Mouse (Mus musculus) hindbrain, embryonic 13.5 days (tissue): ENCODE data around the gene Usp7. TPM values are rescaled to one million over a fixed set of nuclear protein-coding genes. Genes with fewer than 3 reads are reported as not detected.

Source experiments
- ATAC-seq: fragments of 200-750 bp; cut with Nextera tagmentation; 2 replicates; pipeline ENCODE4 v1.8.0; 2017; ENCODE audit warnings: moderate TSS enrichment; ENCODE audit not compliant: low FRiP score
- H3K27ac ChIP-seq: fragments of 300-500 bp; sonication (generic); 2 replicates; pipeline ENCODE4 v1.5.1; 2015; ENCODE audit warnings: inconsistent platforms, mild to moderate bottlenecking, moderate library complexity
- H3K27me3 ChIP-seq: fragments of 300-500 bp; sonication (generic); 2 replicates; pipeline ENCODE4 v1.6.1; 2015; ENCODE audit warnings: mild to moderate bottlenecking, inconsistent platforms
- H3K36me3 ChIP-seq: fragments of 300-500 bp; sonication (generic); 2 replicates; pipeline ENCODE4 v1.6.1; 2015; ENCODE audit warnings: mild to moderate bottlenecking, inconsistent platforms
- H3K4me1 ChIP-seq: fragments of 300-500 bp; sonication (generic); replicated peaks from 2 replicates; pipeline ENCODE4 v1.6.1; 2015; ENCODE audit warnings: inconsistent platforms
- H3K4me2 ChIP-seq: fragments of 300-500 bp; sonication (generic); 2 replicates; pipeline ENCODE4 v1.6.1; 2015; ENCODE audit warnings: inconsistent platforms, mild to moderate bottlenecking, moderate library complexity
- H3K4me3 ChIP-seq: fragments of 300-500 bp; sonication (generic); 2 replicates; pipeline ENCODE4 v1.5.1; 2015; ENCODE audit warnings: mild to moderate bottlenecking, inconsistent platforms
- H3K9ac ChIP-seq: fragments of 300-500 bp; sonication (generic); 2 replicates; pipeline ENCODE4 v1.6.1; 2015; ENCODE audit warnings: mild to moderate bottlenecking, inconsistent platforms
- H3K9me3 ChIP-seq: fragments of 300-500 bp; sonication (generic); 2 replicates; pipeline ENCODE4 v1.6.1; 2016; ENCODE audit warnings: inconsistent platforms
- WGBS: fragments of 180-500 bp; shearing (Covaris S2); methylation state at CpG from one replicate; pipeline ENCODE4 v1.1.7; 2015; 5-methylcytosine and 5-hydroxymethylcytosine counted together
- polyA plus RNA-seq: library from polyadenylated mRNA; unstranded; fragments of >200 nt; fragmentation: Nextera tagmentation; extraction: Ambion mirVana; gene quantifications from 2 replicates; pipeline ENCODE4 v1.2.1, GENCODE M21; 2015

Usp7 gene
- 27.8 and 34.1 TPM in 2 replicates for polyA plus RNA-seq

DNA sequence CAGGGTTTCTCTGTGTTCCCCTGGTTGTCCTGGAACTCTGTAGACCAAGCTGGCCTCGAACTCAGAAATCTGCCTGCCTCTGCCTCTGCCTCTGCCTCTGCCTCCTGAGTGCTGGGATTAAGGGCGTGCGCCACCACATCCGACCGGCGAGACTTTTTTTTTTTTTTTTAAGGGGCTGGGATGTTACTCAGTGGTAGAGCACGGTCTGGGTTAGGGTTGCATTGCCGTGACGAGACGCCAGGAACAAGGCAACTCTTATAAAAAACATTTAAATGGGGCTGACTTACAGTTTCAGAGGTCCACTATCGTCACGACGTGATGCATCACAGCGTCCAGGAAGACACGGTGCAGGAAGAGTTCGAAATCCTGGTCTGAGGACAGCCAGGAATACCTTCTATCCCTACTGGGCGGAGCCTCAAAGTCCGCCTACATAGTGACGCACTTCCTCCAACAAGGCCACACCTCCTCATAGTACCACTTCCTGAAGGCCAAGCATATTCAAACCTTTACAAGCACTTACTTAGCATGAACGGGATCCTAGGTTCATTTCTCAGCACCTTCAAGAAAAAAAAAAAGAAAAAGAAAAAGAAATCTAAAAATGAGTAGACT, at the start of gene Usp7:
TSS of gene Usp7 (minus strand) at position 360 of the 609 bp plus-strand sequence.
- Histone ChIP-seq H3K27ac (no peak within 1 kb of the TSS), H3K4me1 (no peaks in the 10 kb centered on the region), H3K36me3 (no peaks in the 10 kb centered on the region), H3K4me3 (no peak within 1 kb of the TSS), H3K4me2 (no peak within 1 kb of the TSS), H3K9me3 (no peaks in the 10 kb centered on the region), H3K27me3 (no peaks in the 10 kb centered on the region), H3K9ac (no peak within 1 kb of the TSS)
- WGBS = 94% methylated on average over 20 of the region's 20 CpGs
- no peak for ATAC-seq

DNA sequence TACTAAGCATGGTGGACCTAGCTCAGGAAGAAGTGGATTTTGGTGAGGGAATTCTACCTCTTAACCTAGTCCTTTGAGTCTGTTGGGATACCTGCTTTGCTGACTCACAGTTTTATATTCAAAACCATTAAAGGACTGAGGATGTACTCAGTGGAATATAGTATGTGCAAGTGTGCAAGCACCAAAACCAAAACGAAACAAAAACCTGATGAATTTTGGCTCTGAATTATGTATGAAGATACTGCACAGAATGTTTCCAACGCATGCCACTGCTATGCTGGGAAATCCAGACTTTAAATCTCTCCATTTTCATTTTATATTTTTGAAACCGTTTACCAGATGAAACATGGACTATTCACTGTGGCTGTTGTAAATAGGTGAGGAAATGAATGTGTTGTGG, 48.4 kb upstream of the Usp7 start:
- no peak overlapping the region for H3K27ac ChIP-seq
- H3K9ac ChIP-seq = no peak overlapping the region
- no peak overlapping the region for H3K4me3 ChIP-seq
- WGBS = 94% methylated on average over 3 of the region's 3 CpGs
- no peak for ATAC-seq
- peaks cover 12% of the 10 kb centered on the region for H3K4me1 ChIP-seq
- H3K27me3 ChIP-seq = no peaks in the 10 kb centered on the region
- H3K4me2 ChIP-seq = no peak overlapping the region
- H3K9me3 ChIP-seq = no peaks in the 10 kb centered on the region
- H3K36me3 ChIP-seq = peaks cover 45% of the 10 kb centered on the region

DNA sequence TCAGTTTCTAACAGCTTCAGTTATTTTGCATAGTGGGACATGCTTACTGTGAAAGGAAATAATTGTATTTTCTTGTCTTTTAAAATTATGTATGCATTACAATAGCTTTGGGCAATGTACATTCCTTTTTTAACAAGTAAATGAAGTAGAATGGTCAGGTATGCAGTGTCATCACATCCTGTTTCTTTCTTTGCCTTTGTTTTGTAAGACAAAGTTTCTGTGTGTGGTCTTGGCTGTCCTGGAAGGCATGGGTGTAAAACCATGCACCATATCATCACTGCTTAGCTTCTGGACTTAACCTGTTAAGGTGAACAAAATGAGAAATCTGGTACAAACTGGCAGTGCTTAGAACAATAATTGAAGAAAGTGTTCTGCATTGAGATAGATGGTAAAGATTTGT, 46.8 kb upstream of the Usp7 start:
- Histone ChIP-seq H3K36me3 (peaks cover 45% of the 10 kb centered on the region), H3K27ac (no peak overlapping the region)
- ATAC-seq = no peak

DNA sequence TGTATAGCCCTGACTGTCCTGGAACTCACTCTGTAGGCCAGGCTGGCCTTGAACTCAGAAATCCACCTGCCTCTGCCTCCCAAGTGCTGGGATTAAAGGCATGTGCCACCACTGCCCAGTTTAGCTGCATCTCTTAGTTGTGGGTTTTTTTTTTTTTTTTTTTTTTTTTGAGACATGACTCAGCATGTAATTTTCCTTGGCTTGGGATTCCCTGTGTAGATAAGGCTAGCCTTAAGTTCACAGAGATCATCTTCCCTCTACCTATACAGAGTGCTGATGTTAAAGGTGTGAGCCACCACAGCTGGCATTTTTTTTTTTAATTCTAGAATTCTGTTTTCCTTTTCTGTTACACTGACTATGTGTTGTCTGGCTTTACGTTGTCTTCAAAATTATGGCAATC, 45.5 kb upstream of the Usp7 start:
- no peak for ATAC-seq
- no peak overlapping the region for H3K9ac ChIP-seq
- H3K4me2 ChIP-seq = no peak overlapping the region
- 100% methylated on average over 1 of the region's 1 CpGs for WGBS
- peaks cover 39% of the 10 kb centered on the region for H3K4me1 ChIP-seq
- H3K4me3 ChIP-seq = no peak overlapping the region
- no peak overlapping the region for H3K27ac ChIP-seq
- H3K27me3 ChIP-seq = no peaks in the 10 kb centered on the region
- peaks cover 39% of the 10 kb centered on the region for H3K36me3 ChIP-seq
- no peaks in the 10 kb centered on the region for H3K9me3 ChIP-seq

More for the DNA sequence above, 46.8 kb upstream of the Usp7 start:
- no peaks in the 10 kb centered on the region for H3K27me3 ChIP-seq
- H3K4me1 ChIP-seq = peaks cover 27% of the 10 kb centered on the region
- no peak overlapping the region for H3K4me3 ChIP-seq
- no peak overlapping the region for H3K9ac ChIP-seq
- H3K9me3 ChIP-seq = no peaks in the 10 kb centered on the region
- no peak overlapping the region for H3K4me2 ChIP-seq

DNA sequence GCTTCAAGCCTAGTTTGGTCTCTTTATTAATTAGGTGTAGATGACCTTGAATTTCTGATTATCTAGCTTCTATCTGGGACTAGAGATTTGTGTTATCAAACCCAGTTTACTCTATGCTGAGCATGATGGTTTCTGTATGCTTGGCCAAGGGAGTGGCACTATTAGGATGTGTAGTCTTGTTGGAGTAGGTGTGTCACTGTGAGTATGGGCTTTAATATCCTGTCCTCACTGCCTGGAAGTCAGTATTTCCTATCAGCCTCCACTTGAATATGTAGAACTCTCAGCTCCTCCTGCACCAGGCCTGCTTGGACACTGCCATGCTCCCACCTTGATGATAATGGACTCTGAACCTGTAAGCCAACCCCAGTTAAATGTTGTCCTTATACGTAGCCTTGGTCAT, 44.8 kb upstream of the Usp7 start:
- Histone ChIP-seq H3K9me3 (no peaks in the 10 kb centered on the region), H3K4me3 (no peak overlapping the region), H3K9ac (no peak overlapping the region), H3K4me2 (no peak overlapping the region), H3K27me3 (no peaks in the 10 kb centered on the region), H3K4me1 (peaks cover 45% of the 10 kb centered on the region), H3K27ac (no peak overlapping the region), H3K36me3 (peaks cover 41% of the 10 kb centered on the region)
- ATAC-seq = no peak
- WGBS = 96% methylated on average over 1 of the region's 1 CpGs

DNA sequence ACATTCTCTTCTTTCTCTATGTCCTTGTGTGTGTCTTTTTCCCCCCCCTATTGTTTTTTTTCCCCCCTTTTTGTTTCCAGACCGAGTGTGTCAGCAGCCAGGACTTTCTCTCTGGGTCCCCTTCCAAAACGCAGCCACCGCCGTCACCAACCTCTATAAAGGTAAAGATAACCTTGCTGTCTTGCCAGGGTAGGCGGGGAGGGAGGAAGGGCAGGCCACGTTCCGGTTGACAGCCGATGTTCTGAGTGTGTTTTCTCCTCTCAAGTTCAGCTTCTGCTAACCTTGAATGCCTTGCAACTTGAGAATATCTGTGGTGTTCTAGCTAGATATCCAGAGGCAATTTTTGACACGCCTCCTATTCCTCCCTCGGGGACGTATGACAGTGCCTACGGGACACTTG, 39.1 kb upstream of the Usp7 start:
- Histone ChIP-seq H3K4me1 (peaks cover 42% of the 10 kb centered on the region), H3K9ac (peak overlapping the region; percentile 100), H3K4me2 (peak overlapping the region; percentile 85), H3K4me3 (peak overlapping the region; percentile 98), H3K27ac (peak overlapping the region; percentile 99), H3K9me3 (no peaks in the 10 kb centered on the region), H3K36me3 (peaks cover 10% of the 10 kb centered on the region; the same call in 1 of the 2 replicates), H3K27me3 (no peaks in the 10 kb centered on the region)
- ATAC-seq = no peak
- 2% methylated on average over 12 of the region's 12 CpGs for WGBS

DNA sequence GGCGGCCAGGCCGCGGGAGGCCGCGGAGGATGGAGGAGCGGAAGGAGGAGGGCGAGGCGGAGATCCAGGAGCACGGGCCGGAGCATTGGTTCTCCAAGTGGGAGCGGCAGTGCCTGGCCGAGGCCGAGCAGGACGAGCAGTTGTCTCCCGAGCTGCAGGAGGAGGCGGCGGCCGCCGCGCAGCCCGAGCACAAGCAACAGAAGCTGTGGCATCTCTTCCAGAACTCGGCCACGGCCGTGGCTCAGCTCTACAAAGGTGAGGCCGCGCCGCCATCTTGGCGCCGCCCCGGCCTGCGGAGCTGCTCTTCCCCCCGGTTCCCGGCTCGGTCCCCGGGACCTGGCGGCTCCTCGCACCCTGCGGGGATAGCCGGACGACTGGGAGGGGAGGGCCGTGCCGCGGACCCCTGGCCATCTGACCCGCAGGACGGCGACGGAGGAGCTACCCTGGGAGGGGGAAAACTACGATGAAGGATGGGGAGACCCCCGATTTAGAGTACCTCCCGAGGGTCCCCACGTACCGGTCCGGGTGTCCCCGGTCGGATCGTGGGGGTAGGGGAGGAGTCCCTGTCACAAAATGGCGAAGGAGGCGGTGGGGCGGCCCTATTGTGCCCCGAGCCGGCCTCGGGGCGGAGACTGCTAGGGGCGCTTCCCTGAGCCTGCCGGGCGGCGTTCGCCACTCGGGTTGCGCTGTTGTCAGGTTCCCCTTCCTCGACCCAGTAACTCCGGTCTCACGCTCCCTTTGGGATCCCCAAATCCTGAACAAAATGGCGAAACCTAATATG, 38.5 kb upstream of the Usp7 start:
- no peaks in the 10 kb centered on the region for H3K27me3 ChIP-seq
- ATAC-seq = peak; percentile 18
- WGBS = under 1% methylated on average over 70 of the region's 74 CpGs
- peak overlapping the region; percentile 100 for H3K9ac ChIP-seq
- no peaks in the 10 kb centered on the region for H3K9me3 ChIP-seq
- H3K4me3 ChIP-seq = peak overlapping the region; percentile 98
- peak overlapping the region; percentile 85 for H3K4me2 ChIP-seq
- H3K36me3 ChIP-seq = peaks cover 10% of the 10 kb centered on the region; the same call in 1 of the 2 replicates
- H3K4me1 ChIP-seq = peaks cover 40% of the 10 kb centered on the region
- H3K27ac ChIP-seq = peak overlapping the region; percentile 99

DNA sequence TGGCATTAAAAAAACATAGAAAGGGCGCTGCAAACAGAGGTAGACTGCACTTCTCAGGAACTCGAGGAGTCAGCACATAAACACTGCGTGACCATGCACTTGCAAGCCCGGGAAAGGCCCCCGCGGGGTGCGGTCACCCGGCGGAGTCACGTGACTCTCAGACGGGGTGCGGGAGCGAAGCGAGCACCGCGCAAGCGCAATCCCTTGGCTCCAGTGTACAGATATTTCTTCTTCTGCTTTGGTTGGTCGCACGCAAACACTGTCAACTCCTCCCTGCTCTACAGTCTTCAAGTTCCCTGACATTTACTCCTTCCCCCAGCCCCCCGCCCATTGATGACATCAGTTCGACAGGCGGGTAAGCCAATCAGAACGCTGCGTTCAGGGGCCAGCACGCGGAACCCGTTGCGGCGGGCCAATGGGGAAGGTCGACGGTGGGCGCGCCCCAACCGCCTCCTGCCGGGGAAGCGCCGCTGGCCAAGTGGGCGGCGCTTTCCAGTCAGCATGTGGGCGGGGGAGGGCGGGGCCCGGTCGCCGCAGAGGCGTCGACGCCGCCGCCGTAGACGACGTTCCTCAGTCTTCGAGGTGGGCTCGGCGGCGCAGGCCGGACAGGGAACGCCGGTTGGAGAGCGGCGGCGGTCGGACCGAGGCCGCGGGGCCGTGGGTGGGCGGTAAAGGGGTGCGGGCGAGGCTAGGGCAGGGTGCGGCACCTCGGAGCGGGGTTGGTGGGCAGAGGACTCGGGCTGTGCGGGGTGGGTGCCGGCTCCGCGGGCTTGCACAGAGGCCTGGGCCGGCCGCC, 37.7 kb upstream of the Usp7 start, which contains the start of gene 1810013L24Rik:
TSS of gene 1810013L24Rik (plus strand) at position 537 of the 796 bp plus-strand sequence.
- Histone ChIP-seq H3K4me2 (peak within 1 kb of the TSS; percentile 93), H3K27me3 (no peaks in the 10 kb centered on the region), H3K9me3 (no peaks in the 10 kb centered on the region), H3K4me3 (peak within 1 kb of the TSS; percentile 98), H3K4me1 (peaks cover 31% of the 10 kb centered on the region), H3K36me3 (peaks cover 10% of the 10 kb centered on the region; the same call in 1 of the 2 replicates), H3K27ac (peak within 1 kb of the TSS; percentile 99), H3K9ac (peak within 1 kb of the TSS; percentile 100)
- WGBS = under 1% methylated on average over 60 of the region's 80 CpGs
- ATAC-seq = peak; percentile 96

DNA sequence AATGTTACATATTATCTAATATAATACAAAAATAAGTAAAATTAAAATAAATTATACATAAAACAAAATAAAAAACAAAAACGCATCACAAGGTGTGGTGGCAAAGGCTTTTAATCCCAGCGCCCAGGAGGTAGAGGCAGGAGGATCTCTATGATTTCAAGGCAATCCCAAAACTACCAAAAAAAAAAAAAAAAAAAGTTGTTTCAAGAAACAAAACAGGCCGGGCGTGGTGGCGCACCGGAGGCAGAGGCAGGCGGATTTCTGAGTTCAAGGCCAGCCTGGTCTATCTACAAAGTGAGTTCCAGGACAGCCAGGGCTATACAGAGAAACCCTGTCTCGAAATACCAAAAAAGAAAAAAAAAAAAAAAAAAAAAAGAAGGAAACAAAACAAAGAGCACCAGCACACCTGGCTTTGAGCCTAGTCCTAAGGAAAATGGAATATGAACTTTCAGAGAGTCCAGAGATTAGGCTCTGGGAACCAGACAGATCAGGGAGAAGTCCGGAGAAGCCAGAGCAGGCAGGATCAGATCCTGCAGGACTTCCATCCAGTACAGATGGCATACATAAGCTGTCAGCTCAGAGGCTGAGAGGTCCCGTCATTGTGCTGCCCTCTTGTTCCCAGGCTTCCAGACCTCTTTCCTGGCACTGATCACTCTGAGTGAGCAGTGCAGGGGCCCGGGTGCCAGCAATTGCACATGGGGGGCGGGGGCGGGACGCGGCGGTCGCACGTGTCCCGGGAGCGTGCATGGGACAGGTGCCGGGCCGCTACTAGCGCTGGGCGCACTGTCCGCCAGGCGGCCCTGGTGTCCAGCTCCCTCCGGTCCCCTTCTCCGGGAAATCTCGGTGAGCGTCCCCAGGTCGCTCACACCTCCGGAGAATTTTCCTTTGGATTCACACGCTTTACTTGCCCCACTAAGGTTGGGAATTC, 36.8 kb upstream of the Usp7 start:
- no peaks in the 10 kb centered on the region for H3K9me3 ChIP-seq
- peaks cover 24% of the 10 kb centered on the region for H3K4me1 ChIP-seq
- peak overlapping the region; percentile 82 for H3K9ac ChIP-seq
- H3K27me3 ChIP-seq = no peaks in the 10 kb centered on the region
- peak overlapping the region; percentile 98 for H3K4me3 ChIP-seq
- H3K27ac ChIP-seq = peak overlapping the region; percentile 93
- peak; percentile 64 for ATAC-seq
- H3K36me3 ChIP-seq = peaks cover 7% of the 10 kb centered on the region; the same call in 1 of the 2 replicates
- peak overlapping the region; percentile 93 for H3K4me2 ChIP-seq
- 13% methylated on average over 33 of the region's 33 CpGs for WGBS

DNA sequence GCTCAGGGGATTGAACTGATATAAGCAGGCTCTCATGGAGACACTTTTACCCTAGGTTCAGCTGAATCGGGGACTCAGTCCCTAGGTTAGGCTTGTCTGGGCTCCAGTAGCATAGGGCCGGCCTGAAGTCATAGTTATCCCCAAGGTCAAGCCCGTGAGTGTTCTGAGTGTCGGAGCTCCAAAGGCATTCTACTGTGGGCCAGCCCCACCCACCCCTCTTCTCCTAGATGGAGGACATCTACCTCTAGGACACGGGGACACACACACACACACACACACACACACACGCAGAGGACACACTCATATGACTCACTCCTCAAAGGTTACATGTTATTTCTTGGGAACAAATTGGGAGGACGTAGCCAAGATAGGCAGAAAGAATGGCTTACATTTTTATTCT, 35.3 kb upstream of the Usp7 start:
- ATAC-seq = no peak
- H3K27me3 ChIP-seq = no peaks in the 10 kb centered on the region
- no peak overlapping the region for H3K27ac ChIP-seq
- H3K4me1 ChIP-seq = peaks cover 10% of the 10 kb centered on the region
- 0 out of 2 replicates have a peak, but pooled peaks cover under 1% of the 10 kb centered on the region for H3K36me3 ChIP-seq
- no peak overlapping the region for H3K4me3 ChIP-seq
- WGBS = 90% methylated on average over 7 of the region's 7 CpGs
- no peak overlapping the region for H3K9ac ChIP-seq
- no peaks in the 10 kb centered on the region for H3K9me3 ChIP-seq
- H3K4me2 ChIP-seq = no peak overlapping the region

DNA sequence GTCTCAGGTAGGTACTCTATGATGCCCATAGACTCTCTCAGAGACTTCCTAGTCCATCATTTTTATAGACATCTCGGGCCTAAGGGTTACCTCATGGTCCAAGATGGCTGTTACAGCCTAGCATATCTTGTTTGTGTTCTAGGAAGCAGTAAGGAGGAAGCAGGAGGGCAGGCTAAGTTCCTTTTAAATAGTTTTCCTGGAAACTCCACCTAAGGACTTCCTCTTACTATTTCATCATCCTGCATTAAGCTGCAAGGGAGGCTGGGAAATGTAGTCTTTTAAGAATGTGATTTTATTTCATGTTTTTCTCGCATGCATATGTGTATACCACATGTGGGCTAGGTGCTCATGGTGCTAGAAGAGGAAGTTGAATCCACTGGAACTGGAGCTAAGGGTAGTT, 31.6 kb upstream of the Usp7 start:
- Histone ChIP-seq H3K9ac (no peak overlapping the region), H3K4me3 (no peak overlapping the region), H3K27me3 (0 out of 2 replicates have a peak, but pooled peaks cover 3% of the 10 kb centered on the region), H3K4me2 (no peak overlapping the region), H3K27ac (no peak overlapping the region), H3K4me1 (no peaks in the 10 kb centered on the region), H3K9me3 (no peaks in the 10 kb centered on the region), H3K36me3 (no peaks in the 10 kb centered on the region)
- no peak for ATAC-seq
- WGBS = 72% methylated on average over 2 of the region's 2 CpGs
